ENCODE assay signal across 13 mouse cellular contexts in the genomic region with DNA sequence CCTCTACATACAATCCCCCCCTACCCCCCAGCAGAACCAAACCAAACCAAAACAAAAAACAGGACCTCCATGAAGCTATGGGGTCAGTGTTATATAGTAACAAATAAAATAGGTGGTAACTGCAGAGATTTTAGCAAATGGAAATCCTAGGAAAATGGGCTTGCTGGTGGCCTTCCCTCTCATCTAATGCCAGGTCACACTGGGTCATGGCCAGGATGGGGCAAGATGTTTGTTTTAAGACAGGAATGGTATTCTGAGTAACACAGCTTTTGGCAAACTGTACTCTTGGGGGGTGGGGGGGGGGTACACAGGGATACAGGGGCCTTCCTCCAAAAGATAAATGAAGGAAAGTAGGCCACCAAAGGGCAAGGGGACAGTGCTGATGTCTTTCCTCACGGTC.
"Had no signal": no experiment of that assay in that cellular context is flagged by ENCODE, and none has a peak within 500 bp of the region (broad histone marks: within the 10 kb centered on the region; RNA-seq: fewer than 3 reads in every experiment).

No protein-coding gene starts in this region.

- H3K9me3 ChIP-seq: limb, embryonic 10.5 days; liver, embryonic 15.5 days; midbrain, embryonic 12.5 days; stomach, embryonic 15.5 days had no signal

- H3K4me2 ChIP-seq: liver, embryonic 11.5 days; liver, embryonic 15.5 days; lung, embryonic 14.5 days; midbrain, embryonic 12.5 days; stomach, embryonic 15.5 days had no signal

- DNase-seq: kidney, postnatal 10 days; kidney, postnatal 4 days; lung, embryonic 14.5 days; lung, postnatal 10 days; lung, postnatal 4 days; right cerebral cortex, postnatal 14 days; thymus, postnatal 36 days had no signal

- H3K36me3 ChIP-seq: stomach, embryonic 15.5 days had no signal

- H3K27ac ChIP-seq: left cerebral cortex, adult 2 months; liver, embryonic 15.5 days; stomach, embryonic 15.5 days had no signal

- H3K9ac ChIP-seq: liver, embryonic 15.5 days; lung, embryonic 14.5 days; midbrain, embryonic 12.5 days; stomach, embryonic 15.5 days had no signal

- H3K27me3 ChIP-seq: liver, embryonic 15.5 days; midbrain, embryonic 12.5 days; stomach, embryonic 15.5 days had no signal

- H3K4me3 ChIP-seq: left cerebral cortex, adult 2 months; limb, embryonic 10.5 days; liver, embryonic 15.5 days; midbrain, embryonic 12.5 days; stomach, embryonic 15.5 days had no signal
